Mouse (Mus musculus) splenic B cell, adult 2 months (primary cell): ENCODE measurements around the gene Atg13.

Source experiments
- DNase-seq: peaks from one replicate; pipeline ENCODE4 v3.0.0-alpha.2; 2011; ENCODE audit warnings: low read depth, low spot score
- H3K27me3 ChIP-seq: 2 replicates; pipeline ENCODE4 v1.6.1; 2012; ENCODE audit warnings: mild to moderate bottlenecking, low read length, moderate library complexity, mixed read lengths; ENCODE audit not compliant: control insufficient read depth, poor library complexity, insufficient read depth, severe bottlenecking
- H3K36me3 ChIP-seq: 2 replicates; pipeline ENCODE4 v1.6.1; 2012; ENCODE audit warnings: mild to moderate bottlenecking, low read length, moderate library complexity, mixed read lengths; ENCODE audit not compliant: control insufficient read depth, poor library complexity, insufficient read depth, severe bottlenecking

The Atg13 gene

GRCm38 (mm10) chr2:91670038-91670437 is 40.3 kb downstream of the Atg13 start:
- no peaks in the 10 kb centered on the region for H3K27me3 ChIP-seq
- DNase-seq: no peak
- H3K36me3 ChIP-seq: peaks cover 8% of the 10 kb centered on the region

- Histone ChIP-seq H3K36me3 (peaks cover 8% of the 10 kb centered on the region), H3K27me3 (no peaks in the 10 kb centered on the region)
- DNase-seq: no peak
Observed at GRCm38 (mm10) chr2:91669326-91669725, 41.0 kb downstream of the Atg13 start.

- peaks cover 6% of the 10 kb centered on the region for H3K36me3 ChIP-seq
- H3K27me3 ChIP-seq: no peaks in the 10 kb centered on the region
- no peak for DNase-seq
Observed at GRCm38 (mm10) chr2:91667747-91668146, 42.6 kb downstream of the Atg13 start.

- peaks cover 8% of the 10 kb centered on the region for H3K36me3 ChIP-seq
- no peak for DNase-seq
- H3K27me3 ChIP-seq: no peaks in the 10 kb centered on the region
Observed at GRCm38 (mm10) chr2:91666386-91666910, 43.9 kb downstream of the Atg13 start.

GRCm38 (mm10) chr2:91664780-91665179 is 45.6 kb downstream of the Atg13 start:
- DNase-seq: no peak
- H3K27me3 ChIP-seq: no peaks in the 10 kb centered on the region
- peaks cover 9% of the 10 kb centered on the region for H3K36me3 ChIP-seq

- H3K27me3 ChIP-seq: no peaks in the 10 kb centered on the region
- DNase-seq: no peak
- H3K36me3 ChIP-seq: peaks cover 4% of the 10 kb centered on the region
Observed at GRCm38 (mm10) chr2:91660981-91661380, 49.4 kb downstream of the Atg13 start.

- Histone ChIP-seq H3K36me3 (peaks cover 6% of the 10 kb centered on the region), H3K27me3 (no peaks in the 10 kb centered on the region)
- DNase-seq: no peak
Observed at GRCm38 (mm10) chr2:91659657-91660056, 50.7 kb downstream of the Atg13 start.

- peaks cover 5% of the 10 kb centered on the region for H3K36me3 ChIP-seq
- H3K27me3 ChIP-seq: no peaks in the 10 kb centered on the region
- no peak for DNase-seq
Observed at GRCm38 (mm10) chr2:91656774-91657173, 53.6 kb downstream of the Atg13 start.

- Histone ChIP-seq H3K27me3 (no peaks in the 10 kb centered on the region), H3K36me3 (peaks cover 5% of the 10 kb centered on the region)
- DNase-seq: no peak
Observed at GRCm38 (mm10) chr2:91655827-91656226, 54.5 kb downstream of the Atg13 start.

- peaks cover 5% of the 10 kb centered on the region for H3K36me3 ChIP-seq
- no peak for DNase-seq
Observed at GRCm38 (mm10) chr2:91655388-91655787, 55.0 kb downstream of the Atg13 start.

GRCm38 (mm10) chr2:91652863-91653262 is 57.5 kb downstream of the Atg13 start:
- Histone ChIP-seq H3K27me3 (no peaks in the 10 kb centered on the region), H3K36me3 (peaks cover 3% of the 10 kb centered on the region)
- no peak for DNase-seq

More at GRCm38 (mm10) chr2:91655388-91655787, 55.0 kb downstream of the Atg13 start:
- H3K27me3 ChIP-seq: no peaks in the 10 kb centered on the region

GRCm38 (mm10) chr2:91651458-91652258 is 58.7 kb downstream of the Atg13 start:
- Histone ChIP-seq H3K36me3 (peaks cover 3% of the 10 kb centered on the region), H3K27me3 (no peaks in the 10 kb centered on the region)
- no peak for DNase-seq

GRCm38 (mm10) chr2:91650360-91650995 is 59.9 kb downstream of the Atg13 start:
- peaks cover 3% of the 10 kb centered on the region; the same call in 1 of the 2 replicates for H3K36me3 ChIP-seq
- no peaks in the 10 kb centered on the region for H3K27me3 ChIP-seq
- no peak for DNase-seq

- DNase-seq: peak; percentile 98
- Histone ChIP-seq H3K36me3 (peaks cover 2% of the 10 kb centered on the region), H3K27me3 (no peaks in the 10 kb centered on the region)
Observed at GRCm38 (mm10) chr2:91649553-91650359, 60.6 kb downstream of the Atg13 start, which contains the start of the genes Zfp408 and Arhgap1. Gene Zfp408, minus strand, starts transcription at chr2:91649791. Gene Arhgap1, plus strand, starts transcription at chr2:91649860.
